Mouse (Mus musculus) liver, embryonic 14.5 days (tissue): ENCODE measurements around the gene Olfr1086.

Experiments used
- CTCF ChIP-seq: IDR thresholded peaks from 2 replicates; pipeline ENCODE4 v1.5.1; 2016; ENCODE audit warnings: antibody characterized with exemption, low read depth, control low read depth
- EP300 ChIP-seq: IDR thresholded peaks from 2 replicates; pipeline ENCODE4 v1.6.1; 2016; ENCODE audit warnings: antibody characterized with exemption, low read depth

GRCm38 (mm10) chr2:86661919-86662318 lies 18.0 kb downstream of the Olfr1086 start, which contains the start of gene Olfr1085:
- TF ChIP-seq CTCF (no peak), EP300 (no peak)
